Mouse (Mus musculus): Measurements from ENCODE around the gene R3hdml.

DNA sequence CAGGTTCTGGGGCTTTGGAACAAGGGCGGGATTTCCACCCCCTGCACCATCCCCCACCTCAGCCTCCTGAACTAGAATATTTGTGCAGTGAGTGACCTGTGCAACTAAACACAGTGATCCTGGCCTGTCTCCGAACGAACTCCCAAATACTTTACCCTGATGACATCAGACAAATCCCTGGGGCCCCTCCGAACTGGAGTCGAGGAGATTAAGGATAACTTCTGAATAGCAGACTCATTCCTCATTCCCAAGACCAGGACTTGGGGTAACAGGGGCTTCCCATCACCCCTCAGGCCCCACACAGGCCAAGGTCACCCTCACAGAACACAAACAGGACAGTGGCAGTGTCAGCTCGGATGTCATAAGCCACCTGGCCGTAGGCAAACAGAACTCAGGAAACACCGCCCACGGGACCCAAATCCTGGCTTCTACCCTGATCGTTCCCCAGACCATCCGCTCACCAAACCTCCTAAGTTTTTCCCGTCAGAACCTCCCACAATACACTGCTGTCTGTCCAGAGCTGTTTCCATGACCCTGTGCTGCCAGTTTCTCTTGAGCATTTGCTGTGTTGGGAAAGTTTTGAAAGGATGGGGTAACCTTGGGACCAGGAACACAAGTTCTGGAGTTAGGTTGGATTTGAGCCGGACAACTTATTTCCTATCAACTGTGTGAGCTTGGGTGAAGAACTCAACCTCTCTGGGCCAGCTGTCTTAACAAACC lies 47.4 kb downstream of the R3hdml start:
- TF ChIP-seq GATA1 (IDR thresholded peaks at IDR 0.05; ENCODE audit: borderline replicate concordance, low read length) (no peak), FLI1 (IDR thresholded peaks at IDR 0.05; ENCODE audit: low read length) (no peak)
